ENCODE assay signal across 8 mouse cellular contexts in the genomic region with DNA sequence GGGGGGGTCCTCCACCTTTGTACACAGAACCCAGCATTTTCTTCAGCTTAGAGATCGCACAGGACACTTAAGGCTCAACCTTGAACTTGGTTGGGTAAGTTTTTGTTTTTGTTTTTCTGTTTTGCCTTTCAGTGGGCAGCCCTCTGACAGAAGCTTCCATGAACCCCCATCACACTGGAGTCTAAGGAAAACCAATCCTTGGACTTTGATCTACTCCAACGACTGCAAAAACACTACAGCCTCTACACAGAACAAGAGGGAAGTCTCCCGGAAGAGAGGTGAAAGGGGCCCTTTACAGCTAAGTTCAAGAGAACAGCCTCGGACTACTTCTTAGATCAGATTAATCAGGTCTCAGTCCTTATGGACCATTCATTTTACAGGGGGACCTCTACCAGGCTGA. TPM values are rescaled to one million over a fixed set of nuclear protein-coding genes. Genes with fewer than 3 reads are reported as not detected.
A peak's percentile ranks its signal among the peaks of the same experiment; 100 is the strongest.
DNase-seq lines count a peak whose midpoint lies in the region; ATAC-seq and TF ChIP-seq lines count a peak whose summit lies in the region.

No protein-coding gene starts in this region.

- peak overlapping the region; percentile 93; the same call in 1 of the 2 replicates for H3K27ac ChIP-seq in layer of hippocampus, adult 2 months
- no peak overlapping the region for H3K27ac ChIP-seq in embryonic facial prominence, embryonic 15.5 days (replicated peaks)
- no peak overlapping the region for H3K27ac ChIP-seq in hindbrain, embryonic 15.5 days (replicated peaks)
- H3K27ac ChIP-seq in midbrain, postnatal 0 days (ENCODE audit: low read depth, low read length) = no peak overlapping the region

- peaks cover 21% of the 10 kb centered on the region for H3K4me1 ChIP-seq in embryonic facial prominence, embryonic 15.5 days
- H3K4me1 ChIP-seq in hindbrain, embryonic 15.5 days (replicated peaks) = peaks cover 23% of the 10 kb centered on the region
- H3K4me1 ChIP-seq in midbrain, postnatal 0 days (ENCODE audit: insufficient read depth, low read length) = 0 out of 2 replicates have a peak, but pooled peaks cover 5% of the 10 kb centered on the region

- H3K9me3 ChIP-seq in embryonic facial prominence, embryonic 15.5 days (replicated peaks) = no peaks in the 10 kb centered on the region
- no peaks in the 10 kb centered on the region for H3K9me3 ChIP-seq in hindbrain, embryonic 15.5 days
- no peaks in the 10 kb centered on the region for H3K9me3 ChIP-seq in midbrain, postnatal 0 days (ENCODE audit: low read length)

- H3K9ac ChIP-seq in embryonic facial prominence, embryonic 15.5 days = no peak overlapping the region
- no peak overlapping the region for H3K9ac ChIP-seq in hindbrain, embryonic 15.5 days
- no peak overlapping the region for H3K9ac ChIP-seq in midbrain, postnatal 0 days (replicated peaks; ENCODE audit: low read length, poor library complexity, severe bottlenecking)

- ATAC-seq in embryonic facial prominence, embryonic 15.5 days (ENCODE audit: insufficient number of reproducible peaks, low FRiP score, low TSS enrichment, low read depth) = no peak
- ATAC-seq in hindbrain, embryonic 15.5 days (ENCODE audit: low FRiP score, low read depth) = no peak
- no peak for ATAC-seq in midbrain, postnatal 0 days (ENCODE audit: low FRiP score)
- no peak for ATAC-seq in megakaryocyte progenitor cell, adult 5-6 weeks (replicated peaks; ENCODE audit: poor library complexity)

- H3K36me3 ChIP-seq in embryonic facial prominence, embryonic 15.5 days = no peaks in the 10 kb centered on the region
- H3K36me3 ChIP-seq in hindbrain, embryonic 15.5 days = no peaks in the 10 kb centered on the region
- no peaks in the 10 kb centered on the region for H3K36me3 ChIP-seq in midbrain, postnatal 0 days (ENCODE audit: insufficient read depth, low read length)

- DNase-seq in layer of hippocampus, adult 2 months (ENCODE audit: low spot score in 2 of 2) = no peak
- no peak for DNase-seq in layer of hippocampus, adult 11-12 months (ENCODE audit: low spot score)
- no peak for DNase-seq in midbrain, postnatal 0 days (ENCODE audit: low spot score)
- no peak for DNase-seq in layer of hippocampus, postnatal 36 days
- no peak for DNase-seq in adrenal gland, adult 8-10 months

- peak overlapping the region; percentile 76 for H3K4me3 ChIP-seq in layer of hippocampus, adult 2 months
- H3K4me3 ChIP-seq in embryonic facial prominence, embryonic 15.5 days (replicated peaks) = no peak overlapping the region
- 0 out of 2 replicates have a peak overlapping the region, but pooled peaks have one; percentile 95 for H3K4me3 ChIP-seq in hindbrain, embryonic 15.5 days
- no peak overlapping the region for H3K4me3 ChIP-seq in midbrain, postnatal 0 days (ENCODE audit: low read depth, low read length)

- peaks cover 45% of the 10 kb centered on the region for H3K27me3 ChIP-seq in embryonic facial prominence, embryonic 15.5 days
- peaks cover 23% of the 10 kb centered on the region; the same call in 1 of the 2 replicates for H3K27me3 ChIP-seq in hindbrain, embryonic 15.5 days
- no peaks in the 10 kb centered on the region for H3K27me3 ChIP-seq in midbrain, postnatal 0 days (ENCODE audit: insufficient read depth, low read length)

- no peak for TF ChIP-seq CTCF in layer of hippocampus, adult 2 months (conservative IDR thresholded peaks at IDR 0.05)
- TF ChIP-seq CTCF in midbrain, postnatal 0 days (IDR thresholded peaks at IDR 0.05) = no peak

- 34% methylated on average over 4 of the region's 4 CpGs for WGBS in embryonic facial prominence, embryonic 15.5 days
- WGBS in hindbrain, embryonic 15.5 days = 25% methylated on average over 4 of the region's 4 CpGs
- 22% methylated on average over 4 of the region's 4 CpGs for WGBS in midbrain, postnatal 0 days

- peak overlapping the region; percentile 96; the same call in 1 of the 2 replicates for H3K4me2 ChIP-seq in embryonic facial prominence, embryonic 15.5 days (replicated peaks)
- H3K4me2 ChIP-seq in hindbrain, embryonic 15.5 days = peak overlapping the region; percentile 93
- peak overlapping the region; percentile 65 for H3K4me2 ChIP-seq in midbrain, postnatal 0 days (ENCODE audit: low read depth, low read length, poor library complexity, severe bottlenecking)

RNA-seq across cellular contexts. Expression of gene Pip5k1b, which starts 1.2 kb away (rescaled TPM):
- 10 to 100 TPM; 68.4 to 72.1 TPM for total RNA-seq in layer of hippocampus, adult 2 months (2021)
- polyA plus RNA-seq in embryonic facial prominence, embryonic 15.5 days (2015; fragmentation: Nextera tagmentation; extraction: Ambion mirVana) = 0.84 and 1.1 TPM in 2 replicates
- polyA plus RNA-seq in hindbrain, embryonic 15.5 days (2015; fragmentation: Nextera tagmentation; extraction: Ambion mirVana) = 2.1 and 2.2 TPM in 2 replicates
- total RNA-seq in midbrain, postnatal 0 days (2014; rRNA removed) = 1.9 and 3.0 TPM in 2 replicates
- polyA plus RNA-seq in midbrain, postnatal 0 days (2015; fragmentation: Nextera tagmentation; extraction: Ambion mirVana) = 0.80 and 0.86 TPM in 2 replicates
- 10 to 100 TPM; 68.7 to 78.5 TPM for total RNA-seq in layer of hippocampus, postnatal 36 days (2021)
- 10 to 100 TPM; 18.2 to 21.0 (median 20.2) TPM for total RNA-seq in adrenal gland, adult 8-10 months (2022)
- 24.4 and 25.6 TPM in 2 replicates for total RNA-seq in megakaryocyte progenitor cell, adult 5-6 weeks (2015)
- total RNA-seq in megakaryocyte progenitor cell, adult 5-6 weeks (2017) = 10.7 and 13.5 TPM in 2 replicates

Comparison
In these comparisons a context has a peak if more than half of its experiments do, and no peak if none do; other contexts are left out.
1. H3K4me3 ChIP-seq: peak in layer of hippocampus, adult 2 months (single experiment) and hindbrain, embryonic 15.5 days (single experiment); none in embryonic facial prominence, embryonic 15.5 days (single experiment) and midbrain, postnatal 0 days (single experiment).
2. Peak in every context shown above with its lines, with median percentiles within 50 percentile points of each other: H3K4me2 ChIP-seq.